Mouse (Mus musculus) midbrain, embryonic 11.5 days (tissue): ENCODE data around the gene Zg16. TPM values are rescaled to one million over a fixed set of nuclear protein-coding genes. Genes with fewer than 3 reads are reported as not detected.

Experiments used
- ATAC-seq: fragments of 200-750 bp; cut with Nextera tagmentation; 2 replicates; pipeline ENCODE4 v1.8.0; 2017; ENCODE audit warnings: moderate TSS enrichment, moderate library complexity; ENCODE audit not compliant: low FRiP score
- DNase-seq: peaks from one replicate; pipeline ENCODE4 v3.0.0; 2015; ENCODE audit warnings: low spot score; ENCODE audit errors: missing footprints
- H3K27ac ChIP-seq: fragments of 300-500 bp; sonication (generic); 2 replicates; pipeline ENCODE4 v1.5.1; 2014; ENCODE audit warnings: low read depth, low read length
- H3K27me3 ChIP-seq: fragments of 300-500 bp; sonication (generic); 2 replicates; pipeline ENCODE4 v1.6.1; 2014; ENCODE audit warnings: mild to moderate bottlenecking, low read length, moderate library complexity, mixed read lengths; ENCODE audit not compliant: control insufficient read depth, insufficient read depth
- H3K36me3 ChIP-seq: fragments of 300-500 bp; sonication (generic); 2 replicates; pipeline ENCODE4 v1.6.1; 2014; ENCODE audit warnings: mild to moderate bottlenecking, low read length, moderate library complexity, mixed read lengths; ENCODE audit not compliant: control insufficient read depth, insufficient read depth
- H3K4me1 ChIP-seq: fragments of 300-500 bp; sonication (generic); 2 replicates; pipeline ENCODE4 v1.6.1; 2014; ENCODE audit warnings: low read length; ENCODE audit not compliant: control insufficient read depth, insufficient read depth
- H3K4me2 ChIP-seq: fragments of 300-500 bp; sonication (generic); 2 replicates; pipeline ENCODE4 v1.6.1; 2014; ENCODE audit warnings: mild to moderate bottlenecking, moderate library complexity
- H3K4me3 ChIP-seq: fragments of 300-500 bp; sonication (generic); 2 replicates; pipeline ENCODE4 v1.5.1; 2014; ENCODE audit warnings: low read depth, low read length
- H3K9ac ChIP-seq: fragments of 300-500 bp; sonication (generic); 2 replicates; pipeline ENCODE4 v1.6.1; 2014; ENCODE audit warnings: low read length
- H3K9me3 ChIP-seq: fragments of 300-500 bp; sonication (generic); 2 replicates; pipeline ENCODE4 v1.6.1; 2016; ENCODE audit warnings: low read length; ENCODE audit not compliant: control insufficient read depth
- WGBS: fragments of 180-500 bp; shearing (Covaris S2); extraction: QIAGEN DNeasy Blood & Tissue Kit; methylation state at CpG from one replicate; pipeline ENCODE4 v1.1.7; 2014; 5-methylcytosine and 5-hydroxymethylcytosine counted together
- polyA plus RNA-seq: library from polyadenylated mRNA; unstranded; fragments of >200 nt; fragmentation: Nextera tagmentation; extraction: Ambion mirVana; gene quantifications from 2 replicates; pipeline ENCODE4 v1.2.1, GENCODE M21; 2014

The Zg16 gene
- polyA plus RNA-seq, 1 experiment from 2014 or later = not detected

DNA sequence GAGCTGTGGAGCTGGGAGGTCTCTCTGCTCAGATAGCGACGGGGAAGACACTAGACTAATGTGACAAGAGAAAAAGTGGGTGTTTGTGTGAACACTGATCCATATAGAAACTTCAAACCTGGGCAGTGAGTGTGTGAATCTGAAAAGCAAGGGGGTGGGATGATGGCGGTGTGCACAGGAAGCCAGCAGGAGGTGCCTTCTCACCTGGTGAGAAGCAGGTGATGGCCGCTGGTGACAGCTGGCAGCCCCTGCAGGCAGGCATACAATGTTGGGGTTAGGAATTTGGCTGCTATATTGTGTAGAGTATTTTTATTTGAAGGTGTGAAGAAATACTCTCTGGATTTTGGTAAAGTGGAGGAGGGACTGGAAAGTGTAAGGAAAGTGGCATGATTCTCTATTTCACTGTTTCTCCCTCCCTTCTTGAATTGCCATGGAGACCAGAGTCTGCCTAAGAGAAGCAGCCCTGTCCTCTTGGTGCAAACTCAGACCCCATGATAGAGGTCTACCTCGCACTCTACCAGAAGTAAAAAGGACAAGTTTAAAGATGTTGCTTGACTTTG lies 32.0 kb downstream of the Zg16 start:
- Histone ChIP-seq H3K27me3 (no peaks in the 10 kb centered on the region), H3K4me2 (no peak overlapping the region), H3K4me1 (no peaks in the 10 kb centered on the region), H3K27ac (no peak overlapping the region), H3K9ac (no peak overlapping the region), H3K36me3 (no peaks in the 10 kb centered on the region), H3K9me3 (no peaks in the 10 kb centered on the region), H3K4me3 (no peak overlapping the region)
- 77% methylated on average over 5 of the region's 5 CpGs for WGBS
- ATAC-seq = no peak
- DNase-seq = no peak

DNA sequence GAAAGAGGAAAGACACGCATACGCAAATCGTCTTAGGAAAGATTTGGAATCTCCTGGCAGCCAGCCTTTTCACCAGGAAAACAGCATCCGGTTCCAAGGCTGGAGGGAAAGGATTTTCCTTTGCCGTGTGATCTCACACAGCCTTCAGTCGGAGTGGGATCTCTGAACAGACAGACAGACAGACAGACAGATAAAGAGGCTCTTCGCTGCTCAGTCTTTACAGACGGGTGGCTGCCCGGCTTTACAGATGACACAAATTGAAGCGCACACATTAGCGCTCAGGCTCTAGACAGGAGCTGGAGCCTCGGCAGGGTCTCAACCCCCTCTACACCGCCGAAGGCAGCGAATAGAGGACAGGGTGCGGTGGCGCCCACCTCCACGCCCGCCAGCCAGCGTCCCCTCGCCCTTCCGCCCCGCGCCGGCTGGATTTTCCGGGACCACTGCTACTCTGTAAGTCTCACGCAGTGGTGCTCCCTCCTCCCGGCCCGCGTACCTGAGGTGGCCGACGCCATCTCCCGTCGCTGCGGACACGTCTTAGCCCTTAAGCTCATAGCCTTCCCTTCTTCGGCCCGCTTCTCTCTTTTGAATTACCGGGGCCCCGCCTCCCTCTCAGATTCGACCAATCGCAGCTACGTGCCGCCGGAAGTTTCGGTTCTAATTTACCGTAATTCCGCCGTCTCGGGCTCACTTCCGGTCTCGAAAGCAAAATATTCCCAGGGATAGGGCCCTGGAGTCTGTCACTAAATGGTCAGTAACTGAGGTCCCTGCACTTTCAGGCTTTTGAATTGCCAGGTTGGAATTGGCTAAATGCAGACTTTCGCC lies 45.1 kb downstream of the Zg16 start, which contains the start of gene Kif22:
Kif22 (minus strand) TSS at position 621 of the 822 bp plus-strand sequence.
- WGBS = under 1% methylated on average over 53 of the region's 53 CpGs
- DNase-seq (peak; percentile 98), ATAC-seq (peak; percentile 82)
- H3K27ac ChIP-seq = no peak within 1 kb of the TSS; the same call in 1 of the 2 replicates
- H3K9ac ChIP-seq = peak within 1 kb of the TSS; percentile 93
- H3K4me2 ChIP-seq = peak within 1 kb of the TSS; percentile 84
- H3K36me3 ChIP-seq = no peaks in the 10 kb centered on the region; the same call in 1 of the 2 replicates
- no peaks in the 10 kb centered on the region for H3K27me3 ChIP-seq
- peak within 1 kb of the TSS; percentile 95 for H3K4me3 ChIP-seq
- peaks cover 11% of the 10 kb centered on the region for H3K4me1 ChIP-seq
- no peaks in the 10 kb centered on the region for H3K9me3 ChIP-seq

DNA sequence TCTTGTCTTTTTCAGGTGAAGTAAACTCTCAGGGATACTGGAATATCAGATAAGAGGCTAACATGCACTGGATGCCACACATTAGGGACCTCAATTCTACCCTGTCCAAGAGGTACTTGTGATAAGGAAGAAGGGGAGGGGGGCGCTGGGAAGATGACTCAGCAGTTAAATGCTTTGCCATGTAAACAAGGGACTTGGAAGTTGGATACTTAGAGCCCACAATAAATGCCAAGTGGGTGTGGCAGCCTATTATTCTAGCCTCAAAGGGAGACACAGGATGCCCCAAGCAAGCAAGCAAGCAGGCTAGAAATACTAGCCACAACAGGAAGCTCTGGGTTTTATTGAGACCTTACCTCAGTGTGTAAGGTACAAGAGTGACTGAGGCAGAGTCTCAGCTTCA lies 55.9 kb downstream of the Zg16 start:
- Histone ChIP-seq H3K9me3 (no peaks in the 10 kb centered on the region), H3K36me3 (peaks cover 25% of the 10 kb centered on the region), H3K4me3 (no peak overlapping the region), H3K4me2 (no peak overlapping the region), H3K9ac (no peak overlapping the region), H3K27ac (no peak overlapping the region), H3K27me3 (no peaks in the 10 kb centered on the region), H3K4me1 (peaks cover 6% of the 10 kb centered on the region)
- 86% methylated on average over 1 of the region's 1 CpGs for WGBS
- ATAC-seq (no peak), DNase-seq (no peak)

DNA sequence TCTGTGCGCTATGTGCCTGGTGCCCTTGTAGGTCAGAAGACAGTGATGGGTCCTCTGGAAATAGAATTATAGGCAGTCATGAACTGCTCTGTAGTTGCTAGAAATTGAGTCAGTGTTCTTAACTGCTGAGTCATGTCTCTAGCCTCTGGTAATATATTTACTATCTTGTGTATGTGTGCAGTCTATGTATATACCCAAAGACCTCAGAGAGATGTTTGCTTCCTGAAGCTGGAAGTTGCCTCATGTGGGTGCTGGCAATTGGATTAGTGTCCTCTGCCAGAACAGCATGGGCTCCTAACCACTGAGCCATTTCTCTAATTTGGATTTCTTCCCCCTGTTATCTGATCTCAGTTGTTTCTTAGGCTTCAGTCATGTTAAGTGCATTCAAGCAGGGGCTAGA lies 57.0 kb downstream of the Zg16 start:
- H3K4me2 ChIP-seq = no peak overlapping the region
- peaks cover 6% of the 10 kb centered on the region for H3K4me1 ChIP-seq
- peaks cover 25% of the 10 kb centered on the region for H3K36me3 ChIP-seq
- H3K27me3 ChIP-seq = no peaks in the 10 kb centered on the region
- H3K9ac ChIP-seq = no peak overlapping the region
- H3K27ac ChIP-seq = no peak overlapping the region
- WGBS = 97% methylated on average over 1 of the region's 1 CpGs
- H3K4me3 ChIP-seq = no peak overlapping the region
- ATAC-seq = no peak
- no peak for DNase-seq
- H3K9me3 ChIP-seq = no peaks in the 10 kb centered on the region

DNA sequence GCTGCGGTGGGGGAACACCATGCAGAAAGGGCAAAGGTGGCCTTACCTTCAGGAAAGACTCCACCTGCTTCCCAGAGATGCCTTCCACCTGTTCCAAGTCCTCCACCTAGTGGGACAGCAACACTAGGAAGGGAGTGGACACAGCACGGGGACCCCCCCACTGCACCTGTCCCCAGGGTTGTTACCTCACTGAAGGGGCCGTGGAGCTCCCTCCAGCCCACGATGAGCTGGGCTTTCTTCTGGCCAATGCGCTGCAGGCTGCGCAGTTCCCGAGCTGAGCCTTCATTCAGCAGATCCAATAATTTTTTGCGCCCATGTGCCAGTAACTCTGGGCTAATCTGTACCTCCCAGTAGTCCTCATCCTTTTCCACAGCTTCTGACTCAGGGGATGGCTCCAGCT lies 59.2 kb downstream of the Zg16 start:
- H3K27ac ChIP-seq = peak overlapping the region; percentile 97
- H3K4me1 ChIP-seq = peaks cover 28% of the 10 kb centered on the region
- peak; percentile 5; the same call in 1 of the 2 replicates for ATAC-seq
- peaks cover 24% of the 10 kb centered on the region for H3K36me3 ChIP-seq
- peak overlapping the region; percentile 60 for H3K4me2 ChIP-seq
- H3K9me3 ChIP-seq = no peaks in the 10 kb centered on the region
- DNase-seq = no peak
- peak overlapping the region; percentile 60 for H3K9ac ChIP-seq
- no peaks in the 10 kb centered on the region for H3K27me3 ChIP-seq
- 71% methylated on average over 8 of the region's 8 CpGs for WGBS
- peak overlapping the region; percentile 99 for H3K4me3 ChIP-seq

DNA sequence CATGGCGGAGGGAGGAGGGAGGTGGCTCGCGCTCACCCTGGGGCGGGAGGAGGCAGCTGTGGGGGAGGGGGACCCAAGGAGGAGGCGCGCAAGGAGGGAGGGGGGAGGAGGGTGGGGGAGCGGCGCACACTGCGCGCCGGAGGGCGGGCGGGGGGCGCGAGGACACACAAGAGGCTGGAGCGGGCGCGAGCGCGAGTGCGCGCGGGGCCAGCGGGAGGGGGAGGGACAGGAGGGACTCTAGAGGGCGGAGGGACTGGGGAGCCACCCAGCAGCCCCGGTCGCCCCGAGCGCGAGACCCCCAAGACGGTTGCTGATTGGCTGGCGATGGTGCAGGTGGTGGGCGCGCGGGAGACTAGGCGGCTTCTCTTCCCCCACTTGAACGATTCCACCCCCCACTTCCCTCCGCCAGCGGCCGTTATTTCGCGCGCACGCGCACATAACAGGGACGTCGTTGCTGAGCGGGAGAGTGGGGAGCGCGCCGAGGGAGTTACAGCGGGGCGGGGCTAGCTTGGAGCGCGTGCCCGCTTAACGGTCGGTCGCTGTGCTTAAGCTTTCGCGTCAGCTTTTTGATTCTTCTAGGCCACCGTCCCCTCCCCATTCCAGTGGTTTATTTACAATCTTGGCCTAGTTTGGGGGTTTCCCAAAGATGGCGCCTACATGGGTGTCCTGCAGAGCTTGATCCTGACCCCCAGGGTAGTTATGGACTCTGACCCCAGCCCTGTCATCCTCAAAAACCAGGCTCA lies 60.0 kb downstream of the Zg16 start, which contains the start of gene Maz:
Maz (minus strand) TSS at position 54 of the 743 bp plus-strand sequence.
- peaks cover 26% of the 10 kb centered on the region for H3K36me3 ChIP-seq
- no peaks in the 10 kb centered on the region for H3K27me3 ChIP-seq
- peak within 1 kb of the TSS; percentile 100 for H3K9ac ChIP-seq
- DNase-seq (peak; percentile 100), ATAC-seq (peak; percentile 93)
- peak within 1 kb of the TSS; percentile 97 for H3K27ac ChIP-seq
- peaks cover 36% of the 10 kb centered on the region for H3K4me1 ChIP-seq
- H3K4me3 ChIP-seq = peak within 1 kb of the TSS; percentile 99
- under 1% methylated on average over 49 of the region's 63 CpGs for WGBS
- no peaks in the 10 kb centered on the region for H3K9me3 ChIP-seq
- H3K4me2 ChIP-seq = peak within 1 kb of the TSS; percentile 99

DNA sequence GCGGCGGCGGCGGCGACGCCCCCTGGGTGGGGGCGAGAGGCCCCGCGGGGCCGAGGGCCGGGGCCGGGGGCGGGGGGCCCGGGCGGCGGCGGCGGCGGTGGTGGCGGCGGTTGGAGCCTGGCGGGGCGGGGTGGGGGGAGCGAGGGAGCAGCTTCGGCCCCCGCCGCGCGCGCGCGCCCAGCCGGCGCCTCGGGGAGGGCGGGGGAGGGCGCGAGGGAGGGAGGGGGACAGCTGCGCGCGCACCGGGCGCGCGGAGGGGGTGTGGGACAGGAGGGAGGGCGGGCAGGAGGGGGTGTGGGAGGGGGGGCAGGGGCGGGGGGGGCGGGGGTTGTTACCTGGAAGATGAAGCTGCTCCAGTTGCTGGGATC lies 60.5 kb downstream of the Zg16 start:
- H3K36me3 ChIP-seq = peaks cover 25% of the 10 kb centered on the region
- no CpG with 5 or more reads among the region's 48 CpGs for WGBS
- peaks cover 41% of the 10 kb centered on the region for H3K4me1 ChIP-seq

DNA sequence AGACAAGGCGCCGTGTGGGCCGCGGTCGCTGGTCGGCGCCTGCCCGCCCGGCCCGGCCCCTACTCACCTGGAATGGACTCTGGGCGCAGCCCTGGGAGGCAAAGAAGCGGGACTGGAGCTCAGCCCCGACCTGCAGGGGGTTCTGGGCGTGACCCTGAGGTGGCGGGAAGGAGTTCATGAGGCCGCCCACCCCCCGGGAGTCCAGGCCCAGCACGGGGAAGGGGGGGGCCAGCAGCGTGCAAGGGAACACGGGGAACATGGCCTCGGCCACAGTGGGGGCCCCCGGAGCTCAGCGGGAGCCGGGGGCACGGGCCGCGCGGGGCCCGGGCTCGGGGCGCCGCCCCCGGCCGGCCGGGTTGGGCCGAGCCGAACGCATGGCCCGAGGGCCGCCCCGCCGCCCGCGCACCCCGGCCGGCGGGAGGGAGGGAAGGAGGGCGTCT lies 60.9 kb downstream of the Zg16 start:
- DNase-seq = peak; percentile 96
- Histone ChIP-seq H3K36me3 (peaks cover 21% of the 10 kb centered on the region), H3K4me1 (peaks cover 45% of the 10 kb centered on the region), H3K27ac (peak overlapping the region; percentile 97), H3K27me3 (no peaks in the 10 kb centered on the region), H3K9me3 (no peaks in the 10 kb centered on the region), H3K4me2 (peak overlapping the region; percentile 99), H3K9ac (peak overlapping the region; percentile 100), H3K4me3 (peak overlapping the region; percentile 99)
- 0% methylated on average over 22 of the region's 48 CpGs for WGBS
- peak; percentile 24 for ATAC-seq

More for the DNA sequence above, 60.5 kb downstream of the Zg16 start:
- Histone ChIP-seq H3K4me3 (peak overlapping the region; percentile 99), H3K9ac (peak overlapping the region; percentile 100), H3K4me2 (peak overlapping the region; percentile 99), H3K27ac (peak overlapping the region; percentile 97), H3K9me3 (no peaks in the 10 kb centered on the region), H3K27me3 (no peaks in the 10 kb centered on the region)
- ATAC-seq = no peak; the same call in 1 of the 2 replicates
- peak; percentile 99 for DNase-seq
